Mouse (Mus musculus) c-Kit-negative CD71-positive TER-119-positive erythroid progenitor cells, embryonic 14.5 days (primary cell): ENCODE measurements around the gene Cfap45.

Source experiments
- DNase-seq: peaks from one replicate; pipeline ENCODE4 v3.0.0-alpha.2; 2013; ENCODE audit warnings: low read depth, low spot score

The Cfap45 gene

DNA sequence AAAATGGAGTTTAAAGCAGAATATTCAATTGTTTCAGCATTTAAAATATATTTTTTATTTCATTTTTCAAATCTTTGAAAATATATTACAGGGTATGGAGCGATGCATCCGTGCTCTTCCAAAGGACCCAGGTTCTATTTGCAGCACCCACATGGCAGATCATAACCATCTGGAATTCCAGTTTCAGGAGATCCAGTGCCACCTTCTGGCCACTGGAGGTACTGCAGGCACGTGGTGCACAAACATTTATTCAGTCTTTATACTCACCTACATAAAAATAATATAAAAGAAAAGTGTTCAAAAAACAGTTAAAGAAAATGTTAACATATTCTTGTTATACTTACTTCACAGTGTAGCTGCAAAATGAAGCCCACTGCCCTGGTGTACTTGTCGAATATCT, 2.6 kb upstream of the Cfap45 start:
- DNase-seq: no peak

DNA sequence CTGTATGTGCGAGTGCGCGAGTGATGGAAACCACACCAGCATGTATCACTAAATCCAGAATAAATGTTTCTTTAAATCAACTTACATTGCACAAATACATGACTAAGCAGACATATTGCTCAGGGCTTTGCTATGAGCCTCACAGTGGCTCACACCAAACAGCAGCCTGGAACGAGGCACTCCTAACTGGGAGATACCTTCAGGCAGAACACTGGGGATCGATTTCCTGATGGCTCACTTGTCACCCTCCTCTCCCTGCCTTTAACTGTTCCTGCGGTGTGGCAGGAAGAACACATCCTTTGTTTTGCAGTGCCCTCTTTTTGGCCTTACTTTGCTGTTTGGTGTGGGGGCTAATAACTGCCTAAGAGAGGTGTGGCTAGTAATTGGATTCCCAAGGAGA, 957 bp upstream of the Cfap45 start:
- no peak for DNase-seq

DNA sequence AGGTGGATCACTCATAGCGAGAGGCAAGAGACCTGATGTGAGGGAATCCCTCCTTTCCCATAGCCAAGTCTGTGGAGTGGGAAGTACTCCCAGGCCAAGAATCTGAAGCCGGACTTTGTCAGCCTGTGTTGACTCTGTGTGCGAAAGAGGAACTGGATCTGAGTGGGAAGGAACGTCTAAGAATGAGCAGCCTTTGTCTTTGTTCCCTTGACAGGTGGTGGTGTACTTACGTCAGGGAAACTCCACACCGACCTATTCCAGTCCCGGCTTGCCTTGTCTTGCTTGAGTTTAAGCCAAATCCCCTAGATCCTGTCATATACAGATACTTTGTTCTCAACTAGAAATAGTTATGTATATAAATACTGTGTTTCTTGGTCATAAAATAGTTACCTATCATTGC, 1.9 kb downstream of the Cfap45 start:
- no peak for DNase-seq

DNA sequence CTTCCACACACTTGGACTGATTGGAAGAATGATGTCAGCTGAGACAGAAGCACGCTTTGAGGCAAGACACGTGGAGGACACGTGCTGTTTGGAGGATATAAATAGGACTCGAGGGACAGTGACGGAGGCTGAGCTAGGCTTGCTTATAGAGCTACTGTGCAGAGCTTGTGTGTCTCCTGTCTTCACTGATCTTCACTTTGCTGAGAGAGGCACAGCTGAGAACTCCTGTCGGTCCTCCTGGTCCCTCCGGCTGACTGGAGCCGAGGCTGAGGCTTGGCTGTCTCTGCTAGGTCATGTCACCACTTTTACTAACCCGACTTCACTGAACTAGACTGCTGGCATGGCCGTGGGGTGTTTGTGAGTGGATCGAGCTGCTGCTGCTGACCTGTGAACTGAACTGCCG, 3.1 kb downstream of the Cfap45 start:
- no peak for DNase-seq

DNA sequence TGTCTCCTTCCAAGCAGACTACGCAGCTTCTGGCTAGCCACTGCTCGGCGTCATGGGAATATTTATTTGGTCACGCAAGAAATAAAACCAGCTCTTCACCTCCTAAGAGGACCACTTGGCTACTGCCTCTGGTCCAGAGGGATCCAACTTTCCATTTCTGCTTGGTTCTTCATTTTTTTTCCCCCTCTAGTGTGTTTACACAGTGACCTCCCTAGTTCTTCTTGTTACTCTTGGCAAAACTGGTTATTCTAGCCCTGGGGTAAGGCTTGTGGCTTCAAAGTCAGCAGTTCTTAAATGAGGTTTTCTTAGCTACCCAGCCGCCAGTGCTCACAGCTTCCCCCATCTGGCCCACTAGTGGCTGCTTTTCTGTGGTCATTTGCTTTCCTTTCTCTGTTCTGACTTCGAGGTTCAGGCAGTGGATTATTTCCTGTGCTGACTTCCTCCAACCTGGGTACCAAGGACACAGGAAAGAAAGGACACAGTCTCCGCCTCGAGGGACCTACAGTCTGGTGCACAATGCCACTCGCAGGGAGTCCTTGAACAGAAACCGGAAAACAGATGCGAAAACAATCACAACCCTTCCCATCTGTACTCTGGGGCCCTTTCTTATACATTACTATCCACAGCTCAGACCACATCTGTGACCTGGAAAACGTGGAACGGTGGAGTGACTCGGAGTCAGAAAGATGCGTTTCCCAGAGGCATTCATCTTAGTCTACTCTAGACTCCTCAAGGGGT, 4.6 kb downstream of the Cfap45 start:
- no peak for DNase-seq

DNA sequence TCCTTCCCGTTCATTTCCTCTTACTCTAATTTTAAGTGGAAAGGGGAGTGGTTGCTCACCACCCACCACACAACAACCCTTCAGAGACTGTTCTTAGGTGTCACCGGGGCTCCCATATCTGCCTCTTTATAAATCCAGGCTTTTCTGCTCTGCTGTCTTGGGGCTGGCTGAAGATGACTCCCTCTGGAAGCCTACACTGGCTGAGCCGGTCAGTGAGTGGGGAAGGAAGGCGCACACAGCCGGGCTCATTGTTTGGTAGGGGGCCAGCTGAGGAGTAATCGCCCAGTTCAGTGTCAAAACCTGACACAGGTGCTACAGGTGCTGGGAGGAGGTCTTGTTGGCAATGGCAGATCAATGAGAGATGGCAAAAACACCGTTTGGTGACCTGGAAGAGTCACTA, 5.4 kb downstream of the Cfap45 start:
- no peak for DNase-seq

DNA sequence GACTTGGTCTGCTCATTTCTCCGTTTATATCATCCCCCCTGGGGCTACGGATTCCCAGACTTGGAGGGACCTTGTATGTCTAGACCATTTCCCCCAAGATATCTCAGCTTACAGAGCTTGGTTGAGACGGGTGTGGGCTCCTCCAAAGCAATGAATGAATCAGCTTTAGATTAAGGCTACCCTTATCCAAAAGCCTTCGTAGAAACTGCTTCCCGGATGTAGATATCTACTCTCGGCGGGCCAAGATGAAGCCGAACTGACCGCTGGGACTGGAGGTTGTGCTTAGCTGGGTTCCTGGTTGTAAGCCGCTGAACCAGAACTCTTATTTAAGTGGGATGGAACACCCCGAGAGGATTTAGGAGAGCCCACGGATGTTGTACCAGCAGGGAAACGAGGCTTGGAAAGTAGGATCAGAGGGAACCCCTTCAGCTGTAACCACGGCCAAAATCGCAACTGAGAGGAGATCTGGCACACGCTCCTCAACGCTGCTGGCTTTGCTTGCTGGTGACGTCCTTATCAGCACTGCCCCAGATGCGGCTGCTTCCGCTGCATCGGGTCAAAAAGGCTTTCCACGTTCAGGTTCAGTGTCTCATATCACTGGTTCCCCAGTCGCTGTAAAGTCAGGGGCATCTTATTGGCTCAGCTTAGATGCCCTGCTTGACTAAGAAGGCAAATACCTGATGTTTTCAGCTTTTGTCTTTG, 5.9 kb downstream of the Cfap45 start:
- no peak for DNase-seq

DNA sequence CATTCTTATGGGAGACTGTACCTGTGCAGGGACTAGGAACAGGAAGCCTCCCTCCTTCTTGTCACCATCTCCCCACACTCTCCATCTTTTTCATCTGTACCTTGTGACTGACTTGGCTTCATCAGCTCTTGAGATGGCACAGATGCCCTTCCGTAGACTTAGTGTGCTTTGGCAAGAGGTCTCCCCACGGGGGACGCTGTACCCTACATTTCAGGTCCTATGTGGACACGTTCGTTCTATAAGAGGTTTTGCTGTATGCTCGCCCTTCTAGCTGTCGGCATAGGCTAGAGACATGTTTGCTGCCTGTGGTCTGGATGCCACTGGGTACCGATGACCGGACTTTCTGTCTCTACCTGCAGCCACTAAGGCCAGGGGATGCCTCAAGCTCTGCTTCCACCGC, 6.8 kb downstream of the Cfap45 start:
- DNase-seq: no peak

DNA sequence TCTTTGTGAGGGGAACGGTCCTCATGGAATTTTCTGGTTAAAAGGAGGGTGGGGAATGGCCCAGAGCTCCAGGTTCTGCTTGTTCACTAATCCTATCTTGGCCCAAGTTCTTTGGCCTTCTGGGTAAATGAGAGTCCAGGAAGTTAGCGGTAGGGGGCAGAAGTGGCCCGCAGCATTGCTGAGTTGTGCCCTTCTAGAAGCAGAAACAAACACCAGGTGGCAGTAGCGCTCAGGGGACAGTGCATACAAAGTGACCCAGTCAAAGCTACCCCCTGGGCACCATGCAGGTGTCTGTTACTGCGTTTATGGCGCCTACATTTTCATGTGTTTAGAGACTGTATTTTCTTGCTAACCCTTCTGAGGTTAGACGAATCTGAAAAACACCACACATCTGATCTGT, 8.1 kb downstream of the Cfap45 start:
- no peak for DNase-seq

DNA sequence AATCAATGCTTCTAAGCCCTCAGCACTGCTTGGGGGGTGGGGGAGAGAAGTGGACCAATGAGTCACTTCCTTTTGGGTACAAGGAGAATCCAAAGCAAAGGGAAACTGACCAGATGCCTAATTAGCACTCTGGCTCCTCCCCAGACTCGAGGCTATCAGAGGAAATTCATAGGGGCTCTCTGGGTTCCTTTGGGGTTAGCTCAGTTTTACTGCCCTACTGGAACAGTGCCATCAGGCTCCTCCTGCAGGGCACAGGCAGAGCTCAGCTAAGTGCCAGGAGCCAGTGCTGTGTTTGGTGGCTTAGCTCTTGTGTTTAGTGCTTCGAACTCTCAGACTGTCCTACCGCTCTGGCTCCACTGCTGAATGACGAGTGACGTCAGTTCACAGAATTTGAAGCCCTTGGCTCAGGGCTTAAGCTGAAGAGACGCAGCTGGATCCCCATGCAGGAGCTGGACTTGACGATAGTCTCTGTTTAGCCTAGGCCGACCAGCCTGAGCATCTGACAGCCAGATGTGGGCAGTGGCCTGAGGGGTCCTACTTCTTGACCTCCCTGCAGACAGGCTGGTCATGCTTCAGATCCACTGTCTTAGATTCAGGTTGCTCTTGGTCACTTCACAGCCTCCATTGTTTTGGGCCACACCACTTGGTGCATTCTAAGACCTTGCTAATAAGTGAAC, 10.1 kb downstream of the Cfap45 start:
- no peak for DNase-seq

DNA sequence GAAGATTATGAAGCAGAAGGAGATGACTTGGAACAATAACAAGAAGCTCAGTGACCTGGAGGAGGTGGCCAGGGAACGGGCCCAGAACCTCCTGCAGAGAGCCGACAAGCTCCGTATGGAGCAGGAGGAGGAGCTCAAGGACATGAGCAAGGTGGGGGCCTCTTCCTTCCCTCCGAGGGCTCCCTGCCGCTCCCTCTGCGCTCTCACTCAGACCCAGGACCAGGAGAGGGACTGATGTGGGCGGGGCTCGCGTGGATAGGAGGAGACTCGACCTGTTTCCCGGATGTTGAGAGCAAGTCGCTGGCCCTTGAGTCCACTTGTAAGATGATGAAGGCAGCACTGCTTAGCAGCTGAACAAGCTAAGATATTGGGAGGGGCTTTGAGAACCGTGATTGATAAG, 11.9 kb downstream of the Cfap45 start:
- DNase-seq: no peak

DNA sequence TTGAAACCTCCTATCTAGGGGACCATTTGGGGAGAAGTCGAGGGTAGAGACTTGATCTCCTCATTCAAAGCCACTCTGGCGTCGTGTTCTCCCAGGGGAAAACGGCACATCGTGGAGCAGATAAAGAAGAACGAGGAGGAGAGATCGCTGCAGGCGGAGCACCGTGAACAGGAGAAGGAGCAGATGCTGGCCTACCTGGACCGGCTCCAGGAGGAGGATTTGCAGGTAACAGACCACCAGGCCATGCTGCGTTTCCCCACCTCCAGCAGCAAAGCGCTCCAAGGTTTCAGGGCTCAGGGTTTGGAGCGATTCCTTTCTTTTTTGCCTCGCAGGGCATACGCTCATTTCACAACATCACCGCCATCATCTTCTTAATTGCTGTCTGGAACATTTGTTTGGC, 14.5 kb downstream of the Cfap45 start:
- no peak for DNase-seq

DNA sequence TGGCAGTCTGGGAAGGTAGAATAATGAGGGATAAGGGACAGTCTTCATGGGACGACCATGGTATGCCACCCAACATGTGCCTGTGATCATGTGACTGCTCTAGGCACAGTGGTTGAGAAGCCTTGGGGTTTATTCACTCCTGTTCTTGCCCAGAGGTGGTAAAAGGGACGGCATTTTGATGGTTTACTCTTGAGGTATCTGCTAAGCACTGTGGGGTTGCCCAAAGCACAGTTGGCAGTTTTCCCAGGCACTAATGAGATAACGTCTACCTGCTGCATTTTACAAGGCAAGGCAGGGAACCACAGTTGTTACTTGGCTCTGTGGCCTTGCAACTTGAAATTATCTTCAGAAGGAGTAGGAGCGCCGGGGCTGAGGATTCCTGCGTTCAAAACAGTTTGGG, 19.2 kb downstream of the Cfap45 start:
- no peak for DNase-seq

DNA sequence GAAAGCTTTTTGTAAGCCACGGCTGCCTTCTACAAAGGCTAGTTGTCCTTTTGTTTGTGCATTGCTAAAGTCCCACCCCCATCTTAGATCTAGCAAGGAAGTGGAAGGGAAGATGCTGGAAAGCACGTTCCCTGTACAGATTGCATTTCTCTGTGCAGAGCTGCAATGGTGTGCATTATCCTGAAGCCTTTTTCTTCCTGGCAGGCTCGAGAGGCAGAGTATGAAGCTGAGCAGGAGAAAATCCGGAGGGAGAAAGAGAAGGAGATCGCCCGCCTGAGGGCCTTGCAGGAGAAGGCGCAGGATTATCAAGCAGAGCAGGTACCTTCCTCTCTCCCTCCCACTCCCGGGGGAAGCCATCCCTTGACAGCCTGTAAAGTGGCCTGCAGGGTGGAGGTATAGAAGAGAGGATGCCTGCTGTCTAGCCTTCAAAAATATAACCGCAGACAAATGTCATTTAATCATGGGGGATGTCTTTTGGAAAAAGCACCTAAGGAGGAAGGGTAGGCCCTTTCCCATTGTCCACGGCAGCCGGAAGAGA, 19.8 kb downstream of the Cfap45 start:
- no peak for DNase-seq

DNA sequence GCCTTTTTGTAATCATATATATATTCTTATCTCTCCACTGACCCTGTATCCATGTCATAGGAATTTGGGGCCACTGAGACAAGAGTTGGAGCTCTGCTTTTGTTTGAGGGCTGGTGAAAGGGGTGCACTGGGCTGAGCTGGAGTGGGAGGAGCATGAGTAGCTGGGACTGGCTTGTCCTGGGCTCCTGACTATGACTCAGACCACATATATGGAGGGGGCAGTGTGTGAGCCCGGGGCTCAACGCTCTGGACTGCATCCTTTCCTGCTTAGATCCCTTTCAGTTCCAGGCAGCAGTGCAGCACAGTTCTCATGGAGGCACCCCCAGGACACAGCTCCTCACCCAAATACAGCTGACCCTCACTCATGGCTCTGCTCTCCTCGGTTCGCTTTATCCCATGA, 25.5 kb downstream of the Cfap45 start:
- DNase-seq: no peak

DNA sequence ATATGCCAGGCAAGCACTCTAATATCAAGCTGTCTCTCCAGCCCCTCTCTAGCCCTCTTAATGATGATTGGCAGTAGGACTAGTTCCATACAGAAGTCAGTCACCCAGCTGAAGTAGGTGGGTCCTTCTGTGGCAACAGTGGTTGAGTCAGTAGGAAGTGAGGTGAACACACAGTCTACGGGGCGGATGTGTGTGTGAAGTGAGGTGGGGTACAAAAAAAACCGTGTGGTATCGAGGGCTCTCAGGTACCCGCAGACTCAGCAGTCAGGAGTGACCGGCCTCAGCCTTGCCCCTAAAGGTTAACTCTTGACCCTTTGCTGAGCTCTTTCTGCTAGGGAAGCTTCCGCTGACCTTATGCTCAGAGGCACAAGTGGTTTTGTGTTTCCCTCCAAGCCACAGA, 27.9 kb downstream of the Cfap45 start:
- DNase-seq: no peak

DNA sequence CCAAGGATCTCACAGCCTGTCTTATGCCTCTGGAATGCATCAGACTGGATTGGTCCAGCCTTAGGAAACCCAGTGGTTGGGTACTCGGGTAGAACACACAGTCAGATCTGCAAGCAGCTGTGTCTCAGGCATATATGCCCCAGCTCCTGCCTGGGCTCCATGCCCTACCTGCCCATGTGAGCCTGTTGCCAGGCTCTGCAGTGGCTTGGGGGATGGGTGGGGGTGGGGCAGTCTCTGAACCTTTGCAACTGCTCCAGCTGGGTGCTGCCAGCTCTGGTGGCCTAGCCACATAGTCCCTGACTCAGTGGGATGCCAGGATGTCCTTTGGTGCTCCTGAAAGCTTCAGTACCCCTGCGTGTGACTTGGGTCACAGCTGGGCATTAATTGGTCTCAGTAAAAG, 28.7 kb downstream of the Cfap45 start:
- DNase-seq: no peak

DNA sequence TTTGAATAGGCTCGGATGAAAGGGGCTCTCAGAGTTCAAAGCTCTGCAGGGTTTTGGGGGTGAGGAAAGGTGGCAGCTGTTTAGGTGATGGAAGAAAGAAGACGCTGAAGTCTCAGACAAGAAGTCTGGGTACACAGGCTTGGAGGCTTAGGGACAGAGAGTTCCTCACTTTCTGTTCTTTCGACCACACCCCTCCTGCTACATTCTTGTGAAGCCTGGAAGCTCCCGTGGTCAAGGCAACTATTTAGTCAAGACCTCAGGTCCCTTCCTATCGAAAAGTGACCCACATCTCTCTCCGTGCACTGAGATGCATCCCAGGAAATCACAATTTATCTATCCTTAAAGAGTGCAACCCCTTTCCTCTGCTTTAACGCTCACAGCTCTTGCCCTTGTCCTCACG, 29.1 kb downstream of the Cfap45 start:
- DNase-seq: no peak

DNA sequence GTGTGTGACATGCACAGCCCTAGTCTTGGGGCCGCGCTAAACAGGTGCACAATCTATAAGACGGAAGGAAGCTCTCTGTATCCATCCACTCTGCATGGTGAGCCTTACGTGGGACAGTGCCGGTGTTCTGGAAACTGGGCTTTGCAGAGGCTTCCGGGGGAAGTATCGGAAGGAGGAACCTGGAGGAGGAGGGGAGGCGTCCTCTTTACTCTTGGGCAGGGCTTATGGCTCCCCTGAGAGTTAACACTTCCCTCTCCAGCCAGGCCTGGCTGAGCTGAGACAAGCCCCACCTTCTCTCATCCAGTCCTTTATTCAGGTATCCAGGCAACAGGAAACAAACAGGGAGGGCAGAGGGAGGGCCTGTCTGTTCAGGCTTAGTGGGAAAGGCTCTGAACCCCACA, 29.9 kb downstream of the Cfap45 start:
- DNase-seq: no peak

DNA sequence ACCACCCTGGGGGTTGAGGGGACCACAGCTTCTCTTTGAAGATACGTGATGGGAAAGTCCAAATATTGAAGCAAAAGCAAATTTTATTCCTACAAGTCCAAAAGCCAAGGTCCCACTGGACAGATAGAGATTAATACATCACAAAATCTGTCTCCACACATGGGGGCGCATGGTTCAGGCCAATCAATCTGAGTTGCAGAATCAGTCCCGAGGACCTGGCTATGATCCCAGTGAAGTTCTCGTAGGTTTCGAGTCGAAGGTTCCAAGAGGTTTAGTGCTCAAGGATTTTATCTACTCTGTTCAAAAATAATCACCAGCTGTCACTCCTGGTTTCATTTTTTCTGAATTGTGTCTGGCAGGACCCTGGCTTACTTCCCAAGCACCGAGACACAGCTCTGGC, 30.4 kb downstream of the Cfap45 start:
- DNase-seq: no peak

DNA sequence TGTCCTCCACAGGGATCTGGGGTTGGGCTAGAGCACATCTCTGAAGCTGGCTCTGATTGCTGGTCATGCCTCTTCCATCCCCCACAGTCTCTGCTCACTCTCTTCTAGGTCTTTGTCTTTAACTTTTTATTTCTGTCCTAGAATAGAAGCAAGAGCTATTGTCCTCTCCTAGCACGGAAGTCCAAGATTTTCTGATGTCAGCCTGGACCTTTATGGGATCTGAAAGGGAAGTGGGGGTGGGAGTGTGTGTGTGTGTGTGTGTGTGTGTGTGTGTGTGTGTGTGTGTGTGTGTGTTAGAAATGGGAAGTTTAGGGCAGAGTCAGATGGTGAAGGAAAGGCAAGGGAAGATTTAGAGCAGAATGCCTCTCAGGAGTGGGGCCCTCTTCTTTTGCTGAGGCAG, 32.0 kb downstream of the Cfap45 start:
- DNase-seq: no peak

DNA sequence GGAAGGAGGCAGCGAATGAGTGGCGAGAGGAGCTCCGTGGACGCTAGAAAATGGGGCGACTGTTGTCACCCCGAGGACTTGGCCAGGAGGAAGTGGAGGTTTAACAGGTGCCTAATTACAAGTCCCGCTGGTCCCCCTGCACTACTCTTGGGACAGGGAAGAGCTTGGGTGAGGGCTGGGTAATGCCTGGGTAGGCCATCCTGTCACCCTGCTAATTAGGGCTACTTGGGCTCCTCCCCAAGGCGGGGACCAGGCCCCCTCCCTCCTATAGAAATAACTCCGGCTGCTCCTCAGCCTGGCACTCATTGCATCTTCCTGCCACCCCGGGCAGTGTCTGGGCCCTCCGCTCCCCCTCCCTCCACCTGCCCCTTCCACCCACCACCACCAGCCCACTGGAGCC, 35.0 kb downstream of the Cfap45 start, which contains the start of gene Vsig8:
Gene Vsig8, plus strand, starts transcription at position 301 of the 400 bp plus-strand sequence.
- DNase-seq: no peak
